Mouse (Mus musculus) embryonic facial prominence, embryonic 13.5 days (tissue): Measurements from ENCODE around the gene B020031M17Rik. TPM values are rescaled to one million over a fixed set of nuclear protein-coding genes. Genes with fewer than 3 reads are reported as not detected.
A peak's percentile ranks its signal among the peaks of the same experiment; 100 is the strongest.
"Not testable (repeated sequence)": the region's sequence is repeated elsewhere in the genome, so short reads cannot be mapped to it uniquely, and the experiment has no call there.

Experiments used
- ATAC-seq: fragments of 200-750 bp; cut with Nextera tagmentation; 2 replicates; pipeline ENCODE4 v1.8.0; 2017; ENCODE audit warnings: low read depth; ENCODE audit not compliant: insufficient number of reproducible peaks, insufficient read depth, low FRiP score, low TSS enrichment
- H3K27ac ChIP-seq: fragments of 300-500 bp; sonication (generic); 2 replicates; pipeline ENCODE4 v1.5.1; 2015; ENCODE audit warnings: moderate library complexity, mild to moderate bottlenecking, inconsistent platforms
- H3K27me3 ChIP-seq: fragments of 300-500 bp; sonication (generic); 2 replicates; pipeline ENCODE4 v1.6.1; 2015; ENCODE audit warnings: mild to moderate bottlenecking, inconsistent platforms
- H3K36me3 ChIP-seq: fragments of 300-500 bp; sonication (generic); 2 replicates; pipeline ENCODE4 v1.6.1; 2015; ENCODE audit warnings: mild to moderate bottlenecking, inconsistent platforms
- H3K4me1 ChIP-seq: fragments of 300-500 bp; sonication (generic); 2 replicates; pipeline ENCODE4 v1.6.1; 2015; ENCODE audit warnings: inconsistent platforms
- H3K4me2 ChIP-seq: fragments of 300-500 bp; sonication (generic); 2 replicates; pipeline ENCODE4 v1.6.1; 2015; ENCODE audit warnings: moderate library complexity, mild to moderate bottlenecking, inconsistent platforms
- H3K4me3 ChIP-seq: fragments of 300-500 bp; sonication (generic); 2 replicates; pipeline ENCODE4 v1.5.1; 2015; ENCODE audit warnings: mild to moderate bottlenecking, inconsistent platforms
- H3K9ac ChIP-seq: fragments of 300-500 bp; sonication (generic); 2 replicates; pipeline ENCODE4 v1.6.1; 2015; ENCODE audit warnings: mild to moderate bottlenecking, inconsistent platforms
- H3K9me3 ChIP-seq: fragments of 300-500 bp; sonication (generic); 2 replicates; pipeline ENCODE4 v1.6.1; 2016; ENCODE audit warnings: inconsistent platforms
- WGBS: fragments of 180-500 bp; shearing (Covaris S2); methylation state at CpG from one replicate; pipeline ENCODE4 v1.1.7; 2015; ENCODE audit warnings: mixed read lengths; 5-methylcytosine and 5-hydroxymethylcytosine counted together
- polyA plus RNA-seq: library from polyadenylated mRNA; unstranded; fragments of >200 nt; fragmentation: Nextera tagmentation; extraction: Ambion mirVana; gene quantifications from 2 replicates; pipeline ENCODE4 v1.2.1, GENCODE M21; 2015

The B020031M17Rik gene
- not detected in 2 replicates for polyA plus RNA-seq

DNA sequence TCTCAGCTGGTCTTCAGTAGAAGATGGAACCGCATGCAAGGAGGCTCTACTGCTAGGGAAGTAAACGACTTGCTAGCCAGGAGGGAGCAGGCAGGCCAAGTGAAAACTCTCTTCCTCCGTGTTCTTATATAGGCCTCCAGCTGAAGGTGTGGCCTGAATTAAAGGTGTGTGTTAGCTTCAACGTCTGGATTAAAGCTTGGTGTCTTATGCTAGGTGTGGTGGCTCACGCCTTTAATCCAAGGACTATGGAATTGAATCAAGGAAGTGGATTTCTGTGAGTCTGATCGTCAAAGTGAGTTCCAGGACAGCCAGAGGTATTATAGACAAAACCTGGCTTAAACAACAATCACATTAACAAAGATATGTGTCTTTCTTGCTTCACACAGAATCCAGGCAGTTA, at the start of gene B020031M17Rik:
B020031M17Rik (minus strand) TSS at position 101 of the 400 bp plus-strand sequence.
- H3K4me1 ChIP-seq, H3K36me3 ChIP-seq, H3K27me3 ChIP-seq, H3K9ac ChIP-seq, ATAC-seq, H3K27ac ChIP-seq, H3K4me3 ChIP-seq, H3K9me3 ChIP-seq, H3K4me2 ChIP-seq: not testable (repeated sequence)
- WGBS: 73% methylated on average over 4 of the region's 6 CpGs

GRCm38 (mm10) chr13:119999215-119999614, 48.6 kb upstream of the B020031M17Rik start:
- H3K4me1 ChIP-seq, H3K27me3 ChIP-seq, H3K9me3 ChIP-seq, H3K27ac ChIP-seq, H3K4me2 ChIP-seq, H3K9ac ChIP-seq, ATAC-seq, H3K36me3 ChIP-seq, H3K4me3 ChIP-seq: not testable (repeated sequence)
- WGBS: no CpG with 5 or more reads among the region's 4 CpGs

GRCm38 (mm10) chr13:119998442-119999086, 48.0 kb upstream of the B020031M17Rik start:
- not testable (repeated sequence) for H3K27ac ChIP-seq, H3K4me2 ChIP-seq, H3K36me3 ChIP-seq, ATAC-seq, H3K4me3 ChIP-seq, H3K9me3 ChIP-seq, H3K27me3 ChIP-seq, H3K4me1 ChIP-seq, H3K9ac ChIP-seq
- no CpG with 5 or more reads among the region's 22 CpGs for WGBS

DNA sequence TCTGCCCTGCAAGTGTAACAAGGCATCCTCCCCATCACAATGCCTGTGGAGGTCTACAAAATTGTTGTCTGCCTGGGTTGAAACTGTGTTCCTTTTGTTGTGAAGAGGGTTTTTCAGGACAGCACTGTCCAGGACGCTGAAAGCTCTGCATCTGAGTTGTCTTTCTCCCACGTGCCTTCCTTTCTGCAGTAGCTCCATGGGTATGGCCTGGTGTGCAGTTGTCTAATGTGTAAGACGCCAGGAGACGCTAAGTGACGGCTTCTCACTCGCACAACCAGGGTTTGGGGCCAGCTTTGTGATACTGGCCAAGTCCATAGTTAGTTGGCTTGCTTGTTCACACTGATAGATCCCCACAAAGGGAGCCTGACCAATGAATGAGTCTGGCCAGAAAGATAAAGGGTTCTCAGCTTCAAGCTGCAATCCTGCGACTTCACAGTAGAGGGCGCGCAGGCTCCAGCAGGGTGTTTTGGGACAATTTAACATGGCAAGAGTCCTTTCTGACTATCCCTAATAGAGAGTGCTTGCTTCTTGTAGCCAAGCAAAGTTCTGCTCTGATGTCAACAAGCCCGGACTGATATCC, 41.4 kb upstream of the B020031M17Rik start:
- not testable (repeated sequence) for H3K4me2 ChIP-seq, H3K4me3 ChIP-seq, H3K27ac ChIP-seq, H3K36me3 ChIP-seq, H3K27me3 ChIP-seq, H3K4me1 ChIP-seq, ATAC-seq, H3K9me3 ChIP-seq, H3K9ac ChIP-seq
- no CpG with 5 or more reads among the region's 10 CpGs for WGBS

DNA sequence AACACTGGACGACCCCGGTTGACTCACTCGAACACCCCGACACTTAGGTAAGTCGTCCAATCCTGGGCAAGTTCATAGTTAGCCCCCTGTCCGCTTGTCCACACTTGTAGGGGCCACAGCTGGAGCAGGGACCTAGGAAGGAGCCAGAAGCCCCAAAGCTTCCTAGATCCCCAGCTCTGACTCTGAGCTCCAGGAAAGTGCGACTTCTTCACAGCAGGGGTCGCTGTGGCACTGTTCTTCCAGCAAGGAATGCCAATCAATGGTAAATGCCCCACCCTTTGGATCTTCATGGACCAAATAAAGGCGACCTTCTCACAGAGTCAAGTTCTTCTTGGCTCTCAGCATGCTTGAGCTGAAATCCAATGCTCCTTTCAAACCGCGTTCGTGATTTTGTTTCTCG, 40.7 kb upstream of the B020031M17Rik start:
- H3K4me1 ChIP-seq, H3K4me2 ChIP-seq, ATAC-seq, H3K4me3 ChIP-seq, H3K36me3 ChIP-seq, H3K27me3 ChIP-seq, H3K27ac ChIP-seq, H3K9ac ChIP-seq, H3K9me3 ChIP-seq: not testable (repeated sequence)
- WGBS: no CpG with 5 or more reads among the region's 13 CpGs

DNA sequence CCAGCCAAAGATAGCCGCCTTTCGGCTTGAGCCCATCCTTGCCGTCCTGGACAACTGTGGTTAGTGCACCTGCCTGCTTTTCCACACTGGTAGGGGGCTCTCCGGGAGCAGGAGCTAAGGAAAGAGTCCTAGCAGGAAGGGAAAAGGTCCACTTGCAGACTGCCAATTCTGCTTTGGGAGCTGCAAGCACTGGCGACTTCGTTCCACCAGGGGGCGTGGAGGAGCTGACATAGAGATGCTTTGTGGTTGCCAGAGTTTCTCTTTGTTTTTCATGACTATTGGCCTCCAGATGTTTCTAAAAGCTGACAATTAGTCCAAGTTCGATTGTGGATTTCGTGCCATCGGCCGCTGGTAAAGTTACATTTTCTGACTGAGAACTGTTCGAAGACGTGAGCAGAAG, 18.6 kb upstream of the B020031M17Rik start:
- H3K9me3 ChIP-seq, ATAC-seq, H3K36me3 ChIP-seq, H3K9ac ChIP-seq, H3K4me1 ChIP-seq, H3K4me3 ChIP-seq, H3K27me3 ChIP-seq, H3K4me2 ChIP-seq, H3K27ac ChIP-seq: not testable (repeated sequence)
- no CpG with 5 or more reads among the region's 13 CpGs for WGBS

DNA sequence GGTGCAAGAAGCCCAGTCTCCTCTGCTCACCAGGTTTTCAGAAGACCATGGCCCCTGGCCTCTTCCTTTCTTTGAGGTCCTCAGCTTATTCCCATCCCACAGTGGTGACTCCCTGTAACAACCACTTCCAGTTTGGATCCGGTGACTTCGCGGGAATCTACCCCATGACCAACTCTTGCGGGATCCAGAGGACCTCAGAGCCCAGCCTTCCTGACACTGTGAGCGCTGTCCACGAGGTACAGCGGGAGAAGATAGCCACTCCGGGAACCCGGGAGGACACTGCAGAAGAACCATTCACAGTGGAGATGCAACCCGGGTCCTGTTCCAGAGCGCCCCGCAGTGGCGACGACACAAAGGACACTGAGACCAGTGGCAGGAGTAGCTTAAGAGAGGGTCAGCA, 17.6 kb upstream of the B020031M17Rik start:
- H3K9me3 ChIP-seq, H3K27ac ChIP-seq, ATAC-seq, H3K27me3 ChIP-seq, H3K4me1 ChIP-seq, H3K36me3 ChIP-seq, H3K4me2 ChIP-seq, H3K4me3 ChIP-seq, H3K9ac ChIP-seq: not testable (repeated sequence)
- no CpG with 5 or more reads among the region's 14 CpGs for WGBS

DNA sequence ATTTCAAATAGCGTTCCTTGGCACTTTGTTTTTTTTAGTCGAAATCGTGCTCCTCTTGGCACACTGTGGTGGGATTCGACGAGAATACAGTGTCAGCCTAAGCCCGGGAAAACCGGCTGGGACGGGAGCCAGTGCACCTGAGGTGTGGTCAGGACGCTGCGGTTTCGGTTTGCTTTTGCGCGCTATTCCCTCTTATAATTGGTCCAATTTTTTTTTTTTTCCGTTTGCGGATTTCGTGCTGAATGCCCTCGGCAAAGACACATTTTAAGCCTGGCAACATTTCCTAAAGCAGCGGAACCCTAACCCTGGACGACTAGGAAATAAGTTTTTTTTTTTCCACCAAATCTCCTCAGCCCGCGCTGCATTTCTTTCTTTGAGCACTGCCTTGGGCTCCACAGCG, 15.4 kb upstream of the B020031M17Rik start:
- not testable (repeated sequence) for H3K36me3 ChIP-seq, H3K27me3 ChIP-seq, H3K27ac ChIP-seq, ATAC-seq, H3K9ac ChIP-seq, H3K4me1 ChIP-seq, H3K9me3 ChIP-seq
- peak overlapping the region; percentile 17 for H3K4me3 ChIP-seq
- WGBS: under 1% methylated on average over 22 of the region's 22 CpGs
- peak overlapping the region; percentile 35 for H3K4me2 ChIP-seq

GRCm38 (mm10) chr13:119965302-119965952, 14.8 kb upstream of the B020031M17Rik start:
- WGBS: under 1% methylated on average over 18 of the region's 34 CpGs
- ATAC-seq: peak; percentile 46; the same call in 1 of the 2 replicates
- H3K9me3 ChIP-seq, H3K36me3 ChIP-seq, H3K4me3 ChIP-seq, H3K27me3 ChIP-seq, H3K9ac ChIP-seq, H3K4me1 ChIP-seq, H3K27ac ChIP-seq: not testable (repeated sequence)
- H3K4me2 ChIP-seq: peak overlapping the region; percentile 35

DNA sequence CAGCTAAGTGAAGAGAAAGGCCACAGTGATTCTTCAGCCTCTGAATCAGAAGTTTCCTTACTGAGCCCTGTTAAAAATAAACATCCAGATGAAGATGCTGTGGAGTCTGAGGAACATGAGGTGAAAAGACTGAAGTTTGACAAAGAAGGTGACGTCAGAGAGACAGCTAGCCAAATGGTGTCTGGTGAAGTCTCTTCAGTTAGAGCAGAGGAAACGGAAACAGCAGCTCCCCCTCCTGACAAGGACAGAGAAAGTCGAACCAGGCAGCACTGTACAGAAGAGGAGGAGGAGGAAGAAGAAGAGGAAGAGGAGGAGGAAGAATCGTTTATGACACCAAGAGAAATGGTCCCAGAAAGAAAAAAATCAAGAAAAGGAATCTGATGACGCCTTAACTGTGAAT, 12.2 kb upstream of the B020031M17Rik start:
- not testable (repeated sequence) for H3K27ac ChIP-seq
- no CpG with 5 or more reads among the region's 5 CpGs for WGBS

DNA sequence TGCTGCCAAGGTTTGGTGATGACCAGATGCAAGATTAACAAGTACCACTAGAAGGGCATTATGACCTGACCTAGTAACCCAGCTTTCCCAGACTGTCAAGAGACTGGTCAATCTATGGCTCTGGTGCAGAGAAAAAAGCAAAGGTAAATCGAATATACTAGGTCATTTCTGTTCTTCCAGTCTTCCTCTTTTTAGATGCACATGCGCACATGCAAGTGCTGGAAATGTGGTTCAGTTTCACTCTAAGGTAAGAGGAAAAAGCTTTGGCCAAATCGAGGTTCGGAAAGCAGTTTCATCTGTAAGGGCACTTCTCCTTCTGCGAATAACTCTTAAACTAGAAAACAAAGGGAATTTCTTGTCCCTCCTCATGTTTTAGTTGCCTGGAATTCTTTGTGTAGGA, 5.0 kb upstream of the B020031M17Rik start:
- WGBS: no CpG with 5 or more reads among the region's 5 CpGs
- not testable (repeated sequence) for H3K9me3 ChIP-seq

More for the DNA sequence above, 12.2 kb upstream of the B020031M17Rik start:
- H3K9me3 ChIP-seq, H3K36me3 ChIP-seq, H3K4me1 ChIP-seq, ATAC-seq, H3K9ac ChIP-seq, H3K27me3 ChIP-seq, H3K4me3 ChIP-seq, H3K4me2 ChIP-seq: not testable (repeated sequence)

DNA sequence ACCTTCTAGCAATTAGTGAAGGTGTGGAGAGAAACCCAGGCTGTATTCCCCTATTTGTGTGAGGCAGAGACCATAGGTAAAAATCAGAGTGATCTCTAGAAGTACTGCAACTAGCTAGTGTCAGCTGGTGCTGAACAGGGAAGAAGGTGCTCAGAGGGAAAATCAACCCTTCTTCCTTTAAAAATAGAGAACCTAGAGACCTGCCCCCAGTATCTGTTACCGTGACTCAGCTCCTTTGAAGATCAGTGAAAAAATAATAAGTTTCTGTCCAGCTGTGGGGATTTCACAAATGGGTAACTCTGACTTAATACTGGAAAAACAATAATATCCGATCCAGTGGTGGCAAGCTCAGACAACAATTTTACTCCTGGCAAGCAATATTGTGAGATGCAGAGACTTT, 4.5 kb upstream of the B020031M17Rik start:
- not testable (repeated sequence) for ATAC-seq, H3K4me2 ChIP-seq, H3K4me1 ChIP-seq, H3K27me3 ChIP-seq, H3K4me3 ChIP-seq, H3K9me3 ChIP-seq, H3K27ac ChIP-seq, H3K9ac ChIP-seq, H3K36me3 ChIP-seq
- WGBS: 67% methylated on average over 2 of the region's 2 CpGs

More for the DNA sequence above, 5.0 kb upstream of the B020031M17Rik start:
- H3K27me3 ChIP-seq, H3K9ac ChIP-seq, H3K27ac ChIP-seq, H3K4me3 ChIP-seq, ATAC-seq, H3K4me1 ChIP-seq, H3K4me2 ChIP-seq, H3K36me3 ChIP-seq: not testable (repeated sequence)
